Mouse (Mus musculus) kidney, embryonic 16.5 days (tissue): Measurements from ENCODE around the gene Clec16a. TPM values are rescaled to one million over a fixed set of nuclear protein-coding genes. Genes with fewer than 3 reads are reported as not detected.

Experiments
- ATAC-seq: fragments of 200-750 bp; cut with Nextera tagmentation; 2 replicates; pipeline ENCODE4 v1.8.0; 2017; ENCODE audit warnings: moderate TSS enrichment; ENCODE audit not compliant: low FRiP score, low TSS enrichment
- H3K27ac ChIP-seq: fragments of 300-500 bp; sonication (generic); 2 replicates; pipeline ENCODE4 v1.5.1; 2014; ENCODE audit warnings: low read length
- H3K27me3 ChIP-seq: fragments of 300-500 bp; sonication (generic); 2 replicates; pipeline ENCODE4 v1.6.1; 2014; ENCODE audit warnings: low read length, control low read depth, mixed read lengths; ENCODE audit not compliant: insufficient read depth
- H3K36me3 ChIP-seq: fragments of 300-500 bp; sonication (generic); 2 replicates; pipeline ENCODE4 v1.6.1; 2014; ENCODE audit warnings: low read length, control low read depth, mixed read lengths; ENCODE audit not compliant: insufficient read depth
- H3K4me1 ChIP-seq: fragments of 300-500 bp; sonication (generic); 2 replicates; pipeline ENCODE4 v1.6.1; 2014; ENCODE audit warnings: low read length, control low read depth, mixed read lengths; ENCODE audit not compliant: insufficient read depth
- H3K4me2 ChIP-seq: fragments of 300-500 bp; sonication (generic); replicated peaks from 2 replicates; pipeline ENCODE4 v1.6.1; 2014; ENCODE audit warnings: low read depth, low read length
- H3K4me3 ChIP-seq: fragments of 300-500 bp; sonication (generic); 2 replicates; pipeline ENCODE4 v1.5.1; 2014; ENCODE audit warnings: mild to moderate bottlenecking, low read length
- H3K9ac ChIP-seq: fragments of 300-500 bp; sonication (generic); replicated peaks from 2 replicates; pipeline ENCODE4 v1.6.1; 2014; ENCODE audit warnings: low read length
- H3K9me3 ChIP-seq: fragments of 300-500 bp; sonication (generic); 2 replicates; pipeline ENCODE4 v1.6.1; 2016; ENCODE audit warnings: low read length, control low read depth
- WGBS: fragments of 180-500 bp; shearing (Covaris S2); extraction: QIAGEN DNeasy Blood & Tissue Kit; methylation state at CpG from one replicate; pipeline ENCODE4 v1.1.7; 2014; 5-methylcytosine and 5-hydroxymethylcytosine counted together
- polyA plus RNA-seq: library from polyadenylated mRNA; unstranded; fragments of >200 nt; fragmentation: Nextera tagmentation; extraction: Ambion mirVana; gene quantifications from 2 replicates; pipeline ENCODE4 v1.2.1, GENCODE M21; 2015

Clec16a gene
- polyA plus RNA-seq, 1 experiment from 2014 or later, result 32.1 TPM

DNA sequence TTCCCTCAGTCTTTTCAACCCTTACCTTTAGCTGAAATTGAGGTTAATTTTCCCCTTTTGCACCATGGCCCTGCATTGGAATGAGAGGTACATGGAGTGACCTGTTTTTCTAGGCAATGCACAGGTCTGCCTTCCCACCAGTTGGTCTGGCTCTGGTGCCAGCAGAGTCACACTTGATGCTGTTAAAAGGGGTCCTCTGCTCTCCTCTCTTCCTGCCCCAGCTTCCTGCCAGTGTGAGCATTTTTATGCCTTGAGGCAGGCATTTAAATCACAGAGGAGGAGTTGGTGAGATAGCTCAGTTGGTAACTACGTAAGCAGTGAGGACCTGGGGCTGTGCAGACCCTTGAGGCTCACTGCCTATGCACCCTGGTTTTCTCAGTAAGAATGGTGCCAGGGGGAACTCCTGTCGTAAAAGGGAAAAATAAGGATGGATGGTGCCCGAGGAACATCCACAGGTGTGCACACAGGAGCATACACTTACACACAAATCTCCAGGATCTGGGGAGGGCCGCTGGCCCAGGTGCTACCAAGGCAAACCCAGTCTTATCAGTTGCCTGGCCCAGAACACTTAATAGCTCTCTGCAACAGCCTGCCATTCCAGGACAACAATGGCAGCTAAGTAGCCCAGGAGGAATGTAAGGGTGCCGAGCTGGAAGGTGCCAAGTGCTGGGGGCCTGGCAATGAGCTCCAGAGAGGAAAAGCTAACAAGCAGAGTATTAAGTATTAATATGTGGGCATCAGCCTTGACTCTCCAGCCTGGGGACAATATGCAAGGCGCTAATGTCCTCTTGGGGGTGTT lies 152.9 kb downstream of the Clec16a start:
- H3K36me3 ChIP-seq, result no peaks in the 10 kb centered on the region
- H3K4me3 ChIP-seq, result no peak overlapping the region
- no peak overlapping the region for H3K4me2 ChIP-seq
- H3K9ac ChIP-seq, result no peak overlapping the region
- 62% methylated on average over 6 of the region's 6 CpGs for WGBS
- no peak for ATAC-seq
- no peaks in the 10 kb centered on the region for H3K9me3 ChIP-seq
- peaks cover 7% of the 10 kb centered on the region for H3K4me1 ChIP-seq
- no peak overlapping the region for H3K27ac ChIP-seq
- H3K27me3 ChIP-seq, result no peaks in the 10 kb centered on the region

DNA sequence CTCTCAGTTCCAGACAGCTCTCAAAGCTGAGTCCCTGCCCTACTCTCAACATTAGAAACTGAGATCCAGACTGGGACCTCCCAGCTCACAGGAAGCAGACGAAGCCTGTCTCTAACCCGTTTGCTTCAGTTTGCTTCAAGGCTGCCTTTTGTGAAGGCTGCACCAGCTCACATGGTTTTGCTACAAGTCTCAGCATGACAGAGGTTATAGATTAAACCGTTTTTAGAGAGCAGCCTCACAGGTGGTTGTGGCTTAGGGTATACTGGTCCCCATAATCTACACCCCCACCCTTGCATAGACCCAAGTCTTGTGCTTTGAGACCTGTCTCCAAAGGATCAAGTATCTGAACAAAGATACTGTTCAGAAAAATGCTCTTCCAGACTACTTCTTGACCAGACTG lies 154.2 kb downstream of the Clec16a start:
- Histone ChIP-seq H3K36me3 (no peaks in the 10 kb centered on the region), H3K4me1 (peaks cover 4% of the 10 kb centered on the region), H3K9me3 (no peaks in the 10 kb centered on the region), H3K27me3 (no peaks in the 10 kb centered on the region), H3K4me2 (no peak overlapping the region), H3K9ac (no peak overlapping the region), H3K4me3 (no peak overlapping the region), H3K27ac (no peak overlapping the region)
- 67% methylated on average over 3 of the region's 3 CpGs for WGBS
- no peak for ATAC-seq

DNA sequence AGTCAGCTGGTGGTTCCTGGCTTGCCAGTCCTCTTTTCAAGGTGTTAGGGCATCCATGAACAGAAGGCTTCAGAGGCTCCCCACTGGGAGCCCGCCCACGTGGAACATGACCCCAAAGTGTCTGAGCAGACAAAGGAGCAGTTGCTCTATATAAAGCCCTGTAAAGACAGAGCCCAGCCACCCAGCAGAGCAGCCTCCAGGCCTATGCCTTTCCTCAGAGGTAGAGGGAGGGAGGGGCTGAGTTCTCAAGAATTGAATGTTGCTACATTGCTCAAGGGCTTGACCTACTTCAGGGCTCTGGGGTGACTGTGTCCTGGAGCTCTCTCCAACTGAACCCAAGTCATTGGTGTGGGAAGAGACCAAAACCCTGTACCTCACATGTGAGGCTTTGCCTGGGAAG lies 155.0 kb downstream of the Clec16a start:
- no peaks in the 10 kb centered on the region for H3K36me3 ChIP-seq
- no peak overlapping the region for H3K9ac ChIP-seq
- no peaks in the 10 kb centered on the region for H3K9me3 ChIP-seq
- WGBS, result 45% methylated on average over 2 of the region's 2 CpGs
- no peak overlapping the region for H3K4me2 ChIP-seq
- H3K27me3 ChIP-seq, result no peaks in the 10 kb centered on the region
- H3K4me1 ChIP-seq, result no peaks in the 10 kb centered on the region
- H3K4me3 ChIP-seq, result no peak overlapping the region
- no peak for ATAC-seq
- no peak overlapping the region for H3K27ac ChIP-seq

DNA sequence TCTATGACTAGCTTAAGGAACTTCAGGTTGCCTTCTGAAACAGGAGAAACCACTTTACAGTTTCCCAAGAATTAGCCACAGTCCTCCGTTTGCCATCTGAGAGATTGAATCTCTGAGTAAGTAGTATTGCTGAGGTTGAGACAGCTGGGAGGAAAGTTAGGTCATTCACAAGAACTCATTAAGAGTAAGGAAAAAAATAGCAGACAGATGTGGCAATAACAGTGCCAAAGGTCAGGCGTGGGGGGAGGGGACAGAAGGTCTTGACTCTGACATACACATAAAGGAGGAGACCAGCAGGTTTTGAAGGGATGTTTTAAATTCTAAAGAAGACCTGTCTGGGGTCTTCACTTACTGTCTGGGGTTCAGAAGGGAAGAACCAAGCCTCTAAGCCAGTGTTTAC lies 157.3 kb downstream of the Clec16a start:
- ATAC-seq, result no peak
- Histone ChIP-seq H3K36me3 (no peaks in the 10 kb centered on the region), H3K9me3 (no peaks in the 10 kb centered on the region), H3K27ac (no peak overlapping the region), H3K9ac (no peak overlapping the region), H3K4me3 (no peak overlapping the region), H3K27me3 (no peaks in the 10 kb centered on the region), H3K4me1 (no peaks in the 10 kb centered on the region), H3K4me2 (no peak overlapping the region)
- WGBS, result 69% methylated on average over 2 of the region's 2 CpGs

DNA sequence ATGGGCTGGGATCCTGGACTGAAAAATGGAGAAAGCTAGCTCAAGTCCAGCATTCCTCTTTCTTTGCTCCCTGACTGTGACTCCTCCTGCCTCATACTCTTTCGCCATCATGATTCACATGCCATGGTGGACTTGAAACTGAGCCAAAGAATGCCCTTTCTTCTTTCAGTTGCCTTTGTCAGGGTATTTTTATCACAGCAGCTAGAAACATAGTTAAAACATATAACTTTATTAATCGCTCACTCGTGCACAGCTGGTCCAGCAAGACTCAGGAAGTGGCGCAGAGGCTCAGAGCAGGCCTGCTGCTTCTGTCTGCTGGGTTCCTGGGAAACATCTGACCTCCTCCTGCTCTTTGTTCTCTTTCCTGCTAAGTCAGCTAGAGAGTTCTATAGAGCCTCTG lies 158.8 kb downstream of the Clec16a start:
- no peak for ATAC-seq
- Histone ChIP-seq H3K9ac (no peak overlapping the region), H3K4me3 (no peak overlapping the region), H3K36me3 (no peaks in the 10 kb centered on the region), H3K9me3 (no peaks in the 10 kb centered on the region), H3K27me3 (no peaks in the 10 kb centered on the region), H3K4me1 (no peaks in the 10 kb centered on the region), H3K27ac (no peak overlapping the region), H3K4me2 (no peak overlapping the region)
- 67% methylated on average over 4 of the region's 4 CpGs for WGBS

DNA sequence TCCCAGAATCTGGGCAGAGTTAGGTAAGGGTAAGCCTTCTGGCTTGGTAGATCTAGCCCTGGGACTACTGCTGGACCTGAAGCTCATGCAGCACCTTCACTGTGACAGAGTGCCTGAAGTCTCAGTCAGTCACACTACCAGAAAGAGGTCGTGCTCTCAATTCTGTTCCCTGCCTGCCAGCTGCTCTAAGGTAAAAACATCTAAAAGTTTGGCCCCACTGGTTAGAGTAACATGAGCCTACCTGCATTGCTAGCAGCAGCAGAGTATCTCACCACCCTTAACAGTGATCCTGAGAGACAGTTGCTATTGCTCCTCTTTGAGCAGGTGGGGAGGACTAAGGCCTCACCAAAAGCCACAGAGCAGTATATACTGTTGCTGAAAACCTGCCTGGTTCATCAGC lies 160.3 kb downstream of the Clec16a start:
- ATAC-seq, result no peak
- H3K36me3 ChIP-seq, result no peaks in the 10 kb centered on the region
- 69% methylated on average over 1 of the region's 1 CpGs for WGBS
- no peaks in the 10 kb centered on the region for H3K4me1 ChIP-seq
- H3K27me3 ChIP-seq, result no peaks in the 10 kb centered on the region
- H3K27ac ChIP-seq, result no peak overlapping the region
- no peak overlapping the region for H3K9ac ChIP-seq
- no peak overlapping the region for H3K4me2 ChIP-seq
- H3K9me3 ChIP-seq, result no peaks in the 10 kb centered on the region
- no peak overlapping the region for H3K4me3 ChIP-seq

DNA sequence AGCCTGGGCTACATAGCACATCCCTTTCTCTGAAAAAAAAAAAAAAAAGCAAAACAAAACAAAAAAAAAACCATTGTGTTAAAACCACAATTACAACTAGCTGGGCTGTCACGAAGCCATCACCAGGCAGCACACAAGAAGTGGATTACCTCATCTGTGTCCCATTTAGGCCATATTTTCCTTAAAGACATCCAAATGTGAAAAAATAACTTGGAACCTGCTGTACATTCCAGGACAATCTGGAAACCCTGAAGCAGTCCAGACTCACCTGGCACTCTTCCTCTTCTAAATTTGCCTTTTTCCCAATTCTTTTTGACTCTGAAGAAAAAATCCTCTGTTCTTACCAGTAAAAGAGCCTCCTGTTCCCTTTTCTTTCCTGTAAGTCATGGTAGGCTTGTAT lies 166.4 kb downstream of the Clec16a start:
- Histone ChIP-seq H3K4me1 (peaks cover 11% of the 10 kb centered on the region), H3K4me2 (no peak overlapping the region), H3K36me3 (no peaks in the 10 kb centered on the region), H3K27me3 (no peaks in the 10 kb centered on the region), H3K4me3 (no peak overlapping the region), H3K9me3 (no peaks in the 10 kb centered on the region), H3K27ac (no peak overlapping the region), H3K9ac (no peak overlapping the region)
- WGBS, result 87% methylated on average over 1 of the region's 1 CpGs
- no peak for ATAC-seq

DNA sequence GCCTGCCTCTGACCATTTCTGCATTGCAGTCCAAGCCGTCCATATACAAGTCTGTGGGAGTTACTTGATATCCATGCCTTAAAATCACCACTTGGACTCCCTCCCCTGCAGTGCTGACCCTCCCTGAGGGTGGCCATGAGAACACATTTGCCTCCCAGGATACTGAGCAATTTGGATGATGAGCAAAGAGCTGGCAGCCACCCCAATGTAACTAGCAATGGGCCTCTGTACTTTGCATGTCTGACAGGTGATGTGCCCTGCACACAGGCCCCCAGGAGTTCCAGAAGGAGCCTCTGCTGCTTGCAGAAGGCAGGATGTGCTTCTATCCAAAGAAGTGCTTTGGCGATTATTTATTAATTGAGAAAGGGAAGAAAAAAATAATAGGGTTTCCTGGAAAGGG lies 167.9 kb downstream of the Clec16a start:
- Histone ChIP-seq H3K27me3 (no peaks in the 10 kb centered on the region), H3K27ac (no peak overlapping the region), H3K4me3 (no peak overlapping the region), H3K4me1 (peaks cover 11% of the 10 kb centered on the region), H3K36me3 (no peaks in the 10 kb centered on the region), H3K4me2 (no peak overlapping the region), H3K9me3 (no peaks in the 10 kb centered on the region), H3K9ac (no peak overlapping the region)
- 0 out of 2 replicates have a peak, but pooled peaks have one; percentile 27 for ATAC-seq
- 28% methylated on average over 2 of the region's 2 CpGs for WGBS

DNA sequence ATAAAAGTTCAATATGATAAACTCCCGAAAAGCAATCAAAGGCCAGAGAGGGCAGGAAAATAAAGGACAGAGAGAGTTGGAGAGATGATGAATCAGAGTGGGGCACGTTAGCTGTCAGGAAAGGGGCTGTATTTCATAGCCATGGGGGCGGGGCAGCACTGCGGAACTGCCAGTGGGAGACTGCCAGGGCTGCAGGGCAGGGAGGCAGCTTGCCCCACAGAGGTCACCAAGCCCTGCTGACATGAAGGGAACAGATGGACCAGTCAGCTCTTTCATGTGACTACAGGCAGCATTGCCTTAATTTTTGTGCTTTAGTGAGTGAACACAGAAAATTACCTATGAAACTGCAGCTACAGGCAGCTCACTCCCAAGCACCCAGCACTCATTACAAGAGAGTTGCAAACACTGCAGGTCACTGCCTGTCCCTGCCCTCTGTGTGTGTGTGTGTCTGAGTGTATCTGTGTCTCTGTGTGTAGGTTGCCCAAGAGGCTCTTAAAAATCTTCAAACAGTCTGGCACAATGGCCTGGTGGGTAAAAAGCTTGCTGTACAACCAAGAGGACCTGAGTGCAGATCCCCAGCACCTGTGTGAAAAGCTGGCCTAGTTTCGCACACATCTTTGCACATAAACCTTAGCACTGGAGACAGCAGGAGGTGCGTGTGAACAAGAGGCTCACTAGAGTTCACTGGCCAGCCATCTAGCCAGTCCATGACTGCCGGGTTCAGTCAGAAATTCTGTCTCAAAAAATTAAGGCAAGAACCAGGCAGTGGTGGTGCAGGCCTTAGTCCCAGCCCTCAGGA lies 168.5 kb downstream of the Clec16a start:
- Histone ChIP-seq H3K9ac (no peak overlapping the region), H3K9me3 (no peaks in the 10 kb centered on the region), H3K4me3 (no peak overlapping the region), H3K27me3 (no peaks in the 10 kb centered on the region), H3K4me2 (no peak overlapping the region), H3K36me3 (no peaks in the 10 kb centered on the region), H3K27ac (no peak overlapping the region), H3K4me1 (peaks cover 11% of the 10 kb centered on the region)
- WGBS, result 42% methylated on average over 7 of the region's 7 CpGs
- ATAC-seq, result peak; percentile 70; the same call in 1 of the 2 replicates

DNA sequence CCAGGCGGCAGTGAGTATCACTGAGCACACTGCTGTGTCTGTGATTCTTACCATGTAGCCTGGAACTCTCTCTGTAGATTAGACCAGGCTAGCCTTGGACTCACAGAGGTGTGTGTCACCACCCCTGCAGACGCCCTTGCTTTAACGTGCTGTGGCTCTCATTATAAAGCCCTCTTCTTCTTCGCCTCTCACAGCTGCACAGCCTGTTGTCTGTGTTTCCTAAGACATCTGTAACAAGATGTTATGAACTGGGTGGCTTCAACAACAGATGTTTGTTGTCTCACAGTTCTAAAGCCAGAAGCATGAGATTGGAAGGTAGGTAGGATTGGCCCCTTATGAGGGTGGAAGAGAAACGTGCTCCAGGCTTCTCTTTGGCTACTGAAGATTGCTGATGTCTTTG lies 170.1 kb downstream of the Clec16a start:
- no peak overlapping the region for H3K9ac ChIP-seq
- no peak overlapping the region for H3K4me2 ChIP-seq
- peaks cover 11% of the 10 kb centered on the region for H3K4me1 ChIP-seq
- no peak overlapping the region for H3K27ac ChIP-seq
- no peaks in the 10 kb centered on the region for H3K36me3 ChIP-seq
- 85% methylated on average over 5 of the region's 5 CpGs for WGBS
- H3K27me3 ChIP-seq, result no peaks in the 10 kb centered on the region
- ATAC-seq, result no peak
- H3K4me3 ChIP-seq, result no peak overlapping the region
- no peaks in the 10 kb centered on the region for H3K9me3 ChIP-seq
